Mouse (Mus musculus) lung, embryonic 16.5 days (tissue): ENCODE measurements around the gene Tgfbr3l. TPM values are rescaled to one million over a fixed set of nuclear protein-coding genes. Genes with fewer than 3 reads are reported as not detected.
A peak's percentile ranks its signal among the peaks of the same experiment; 100 is the strongest.

Experiments
- ATAC-seq: fragments of 200-750 bp; cut with Nextera tagmentation; 2 replicates; pipeline ENCODE4 v1.8.0; 2017; ENCODE audit warnings: low read depth, mild to moderate bottlenecking, moderate library complexity
- H3K27ac ChIP-seq: fragments of 300-500 bp; sonication (generic); 2 replicates; pipeline ENCODE4 v1.5.1; 2014; ENCODE audit warnings: mild to moderate bottlenecking, control low read depth, low read length
- H3K27me3 ChIP-seq: fragments of 300-500 bp; sonication (generic); 2 replicates; pipeline ENCODE4 v1.6.1; 2014; ENCODE audit warnings: low read depth, low read length, mixed read lengths; ENCODE audit not compliant: control insufficient read depth, insufficient read depth
- H3K36me3 ChIP-seq: fragments of 300-500 bp; sonication (generic); 2 replicates; pipeline ENCODE4 v1.6.1; 2014; ENCODE audit warnings: low read length; ENCODE audit not compliant: control insufficient read depth, insufficient read depth
- H3K4me1 ChIP-seq: fragments of 300-500 bp; sonication (generic); replicated peaks from 2 replicates; pipeline ENCODE4 v1.6.1; 2014; ENCODE audit warnings: low read length, mixed read lengths; ENCODE audit not compliant: control insufficient read depth, insufficient read depth
- H3K4me2 ChIP-seq: fragments of 300-500 bp; sonication (generic); 2 replicates; pipeline ENCODE4 v1.6.1; 2014; ENCODE audit warnings: low read depth, low read length, control low read depth
- H3K4me3 ChIP-seq: fragments of 300-500 bp; sonication (generic); 2 replicates; pipeline ENCODE4 v1.5.1; 2014; ENCODE audit warnings: mild to moderate bottlenecking, low read length, control low read depth
- H3K9ac ChIP-seq: fragments of 300-500 bp; sonication (generic); 2 replicates; pipeline ENCODE4 v1.6.1; 2014; ENCODE audit warnings: low read length, control low read depth
- H3K9me3 ChIP-seq: fragments of 300-500 bp; sonication (generic); 2 replicates; pipeline ENCODE4 v1.6.1; 2016; ENCODE audit warnings: low read length; ENCODE audit not compliant: control insufficient read depth
- WGBS: fragments of 180-500 bp; shearing (Covaris S2); extraction: QIAGEN DNeasy Blood & Tissue Kit; methylation state at CpG from one replicate; pipeline ENCODE4 v1.1.7; 2014; 5-methylcytosine and 5-hydroxymethylcytosine counted together
- polyA plus RNA-seq: library from polyadenylated mRNA; unstranded; fragments of >200 nt; fragmentation: Nextera tagmentation; extraction: Ambion mirVana; gene quantifications from 2 replicates; pipeline ENCODE4 v1.2.1, GENCODE M21; 2015

Tgfbr3l gene
- polyA plus RNA-seq, 1 experiment from 2014 or later = 4.2 TPM

DNA sequence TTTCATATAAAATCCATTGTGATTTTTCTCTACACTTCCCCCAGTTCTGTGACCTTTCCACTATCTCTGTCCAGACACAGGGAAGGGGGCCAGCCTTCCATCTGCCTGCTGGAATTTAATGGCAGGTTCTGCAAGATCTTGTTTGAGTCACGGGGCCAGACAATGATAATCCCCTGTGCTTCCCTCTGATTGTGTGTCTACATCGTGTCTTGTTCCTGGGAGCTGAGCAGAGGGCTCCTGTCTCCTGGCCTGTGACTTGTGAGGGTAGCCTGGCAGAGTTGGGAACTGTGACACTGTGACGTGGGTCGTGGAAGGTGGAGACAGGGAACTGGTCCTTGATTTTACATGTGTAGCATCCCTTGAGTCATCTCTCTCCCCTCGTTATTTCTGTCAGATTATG, 18.2 kb upstream of the Tgfbr3l start:
- no peaks in the 10 kb centered on the region for H3K9me3 ChIP-seq
- no peak overlapping the region for H3K27ac ChIP-seq
- no peaks in the 10 kb centered on the region for H3K4me1 ChIP-seq
- H3K27me3 ChIP-seq = peaks cover 7% of the 10 kb centered on the region
- no peak overlapping the region for H3K4me3 ChIP-seq
- no peak overlapping the region for H3K9ac ChIP-seq
- H3K4me2 ChIP-seq = no peak overlapping the region
- no peaks in the 10 kb centered on the region for H3K36me3 ChIP-seq
- WGBS = 72% methylated on average over 5 of the region's 5 CpGs
- ATAC-seq = no peak

GRCm38 (mm10) chr8:4230612-4231351, 17.2 kb upstream of the Tgfbr3l start:
- WGBS = 47% methylated on average over 10 of the region's 10 CpGs
- Histone ChIP-seq H3K36me3 (no peaks in the 10 kb centered on the region), H3K4me3 (no peak overlapping the region), H3K27ac (0 out of 2 replicates have a peak overlapping the region, but pooled peaks have one; percentile 36), H3K9ac (no peak overlapping the region), H3K4me2 (no peak overlapping the region), H3K4me1 (no peaks in the 10 kb centered on the region), H3K9me3 (no peaks in the 10 kb centered on the region), H3K27me3 (peaks cover 7% of the 10 kb centered on the region)
- peak; percentile 75 for ATAC-seq

- H3K4me1 ChIP-seq = peaks cover 20% of the 10 kb centered on the region
- H3K4me3 ChIP-seq = peak overlapping the region; percentile 80
- H3K27me3 ChIP-seq = no peaks in the 10 kb centered on the region
- peak overlapping the region; percentile 95 for H3K27ac ChIP-seq
- WGBS = 19% methylated on average over 15 of the region's 15 CpGs
- H3K9me3 ChIP-seq = no peaks in the 10 kb centered on the region
- peak overlapping the region; percentile 67 for H3K4me2 ChIP-seq
- peak overlapping the region; percentile 78 for H3K9ac ChIP-seq
- no peak for ATAC-seq
- no peaks in the 10 kb centered on the region; the same call in 1 of the 2 replicates for H3K36me3 ChIP-seq
These were observed 10.1 kb upstream of the Tgfbr3l start for GRCm38 (mm10) chr8:4237814-4238433.

GRCm38 (mm10) chr8:4238434-4239192, 9.4 kb upstream of the Tgfbr3l start, which contains the start of the genes Map2k7 and Gm49320:
Gene Map2k7 (plus strand): TSS chr8:4238740.
Gene Gm49320 (plus strand): TSS chr8:4238865.
- H3K36me3 ChIP-seq = peaks cover 5% of the 10 kb centered on the region
- peak; percentile 96 for ATAC-seq
- peak within 1 kb of the TSS; percentile 95 for H3K27ac ChIP-seq
- peak within 1 kb of the TSS; percentile 80 for H3K4me3 ChIP-seq
- 0% methylated on average over 54 of the region's 71 CpGs for WGBS
- H3K9ac ChIP-seq = peak within 1 kb of the TSS; percentile 85
- peak within 1 kb of the TSS; percentile 85 for H3K4me2 ChIP-seq
- peaks cover 20% of the 10 kb centered on the region for H3K4me1 ChIP-seq
- no peaks in the 10 kb centered on the region for H3K27me3 ChIP-seq
- no peaks in the 10 kb centered on the region for H3K9me3 ChIP-seq

DNA sequence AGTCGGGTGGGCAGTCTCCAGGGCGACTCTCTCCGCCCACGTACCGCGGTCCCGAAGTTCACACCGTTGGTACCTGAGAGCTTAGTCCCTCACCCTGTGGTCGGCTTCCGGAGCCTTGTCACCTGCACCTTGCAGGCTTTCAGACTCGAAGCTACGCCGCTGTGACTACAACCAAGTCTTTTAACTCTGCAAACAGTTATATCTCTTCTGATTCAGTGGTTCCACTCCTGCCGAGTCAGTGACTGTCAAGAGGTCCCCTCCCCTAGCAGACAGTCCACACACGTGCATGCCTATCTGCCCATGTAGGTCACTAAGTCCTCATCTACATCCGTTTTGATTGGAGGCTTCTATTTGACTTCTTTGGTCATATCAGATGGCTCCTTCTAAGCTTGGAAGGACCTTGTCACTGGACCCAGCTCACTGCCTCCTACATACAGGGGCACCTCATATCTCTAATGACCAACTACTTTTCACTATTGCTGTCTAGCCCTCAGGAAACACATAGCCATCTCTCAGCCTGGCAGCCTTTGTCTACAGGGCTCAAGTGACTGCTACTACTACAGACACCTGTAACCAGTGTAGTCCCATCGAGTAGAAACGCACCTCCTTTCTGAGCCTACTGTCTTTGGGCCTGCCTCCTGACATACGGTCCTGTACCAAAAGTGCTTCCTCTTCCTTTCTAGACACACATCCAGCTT, 8.7 kb upstream of the Tgfbr3l start:
- peaks cover 20% of the 10 kb centered on the region for H3K4me1 ChIP-seq
- no peaks in the 10 kb centered on the region for H3K27me3 ChIP-seq
- H3K4me3 ChIP-seq = peak overlapping the region; percentile 80
- peak overlapping the region; percentile 85 for H3K9ac ChIP-seq
- whole genome bisulfite sequencing = 9% methylated on average over 19 of the region's 19 CpGs
- peaks cover 13% of the 10 kb centered on the region for H3K36me3 ChIP-seq
- H3K9me3 ChIP-seq = no peaks in the 10 kb centered on the region
- peak overlapping the region; percentile 85 for H3K4me2 ChIP-seq
- H3K27ac ChIP-seq = peak overlapping the region; percentile 88; the same call in 1 of the 2 replicates
- ATAC-seq = peak; percentile 10

DNA sequence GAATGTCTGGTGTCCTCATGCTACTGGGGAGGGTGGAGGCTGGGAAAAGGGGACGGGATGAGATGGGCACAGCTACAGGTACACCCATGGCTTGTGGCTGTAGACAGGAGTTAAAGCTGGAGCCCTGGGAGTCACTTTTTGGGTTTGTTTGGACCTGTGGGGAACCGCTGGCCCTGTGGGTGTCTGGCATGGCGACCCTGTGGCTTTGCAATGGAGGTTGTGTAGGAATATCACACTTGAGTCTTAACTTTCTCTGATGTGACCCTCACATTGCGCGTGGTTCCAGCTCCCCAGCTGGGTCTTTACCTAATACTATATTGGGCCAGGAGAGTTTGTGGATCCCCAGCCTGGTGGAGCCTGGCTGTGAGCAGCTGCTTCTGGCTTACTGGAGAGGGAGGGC, 3.0 kb upstream of the Tgfbr3l start:
- 95% methylated on average over 5 of the region's 5 CpGs for WGBS
- Histone ChIP-seq H3K9ac (no peak overlapping the region), H3K4me1 (peaks cover 12% of the 10 kb centered on the region), H3K4me3 (no peak overlapping the region), H3K36me3 (peaks cover 32% of the 10 kb centered on the region), H3K9me3 (no peaks in the 10 kb centered on the region), H3K27ac (no peak overlapping the region), H3K4me2 (no peak overlapping the region), H3K27me3 (no peaks in the 10 kb centered on the region)
- ATAC-seq = no peak

DNA sequence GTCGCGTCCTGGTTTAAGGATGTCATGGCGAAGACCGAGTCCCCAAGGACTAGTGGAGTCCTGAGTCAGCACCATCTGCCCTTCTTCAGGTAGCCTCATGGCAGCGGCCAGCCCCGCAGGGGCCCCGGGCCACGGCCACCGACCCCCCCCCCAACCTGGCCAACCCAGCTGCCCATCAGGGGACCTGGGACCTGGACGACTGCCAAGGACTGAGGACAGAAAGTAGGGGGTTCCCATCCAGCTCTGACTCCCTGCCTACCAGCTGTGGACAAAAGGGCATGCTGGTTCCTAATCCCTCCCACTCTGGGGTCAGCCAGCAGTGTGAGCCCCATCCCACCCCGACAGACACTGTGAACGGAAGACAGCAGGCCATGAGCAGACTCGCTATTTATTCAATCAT, 2.3 kb upstream of the Tgfbr3l start:
- H3K9ac ChIP-seq = no peak overlapping the region
- peaks cover 32% of the 10 kb centered on the region for H3K36me3 ChIP-seq
- no peaks in the 10 kb centered on the region for H3K9me3 ChIP-seq
- ATAC-seq = no peak
- 93% methylated on average over 11 of the region's 13 CpGs for WGBS
- peaks cover 8% of the 10 kb centered on the region for H3K4me1 ChIP-seq
- H3K27me3 ChIP-seq = no peaks in the 10 kb centered on the region
- H3K27ac ChIP-seq = no peak overlapping the region
- H3K4me2 ChIP-seq = no peak overlapping the region
- no peak overlapping the region for H3K4me3 ChIP-seq

GRCm38 (mm10) chr8:4247241-4247640, 773 bp upstream of the Tgfbr3l start:
- peaks cover 32% of the 10 kb centered on the region for H3K36me3 ChIP-seq
- no peaks in the 10 kb centered on the region for H3K9me3 ChIP-seq
- 84% methylated on average over 8 of the region's 8 CpGs for WGBS

More at GRCm38 (mm10) chr8:4247241-4247640, 773 bp upstream of the Tgfbr3l start:
- peaks cover 6% of the 10 kb centered on the region; the same call in 1 of the 2 replicates for H3K4me1 ChIP-seq
- no peak overlapping the region for H3K4me2 ChIP-seq
- H3K27me3 ChIP-seq = no peaks in the 10 kb centered on the region
- no peak overlapping the region for H3K9ac ChIP-seq
- no peak overlapping the region for H3K27ac ChIP-seq
- no peak for ATAC-seq
- H3K4me3 ChIP-seq = no peak overlapping the region
